Comparison of ENCODE assay signal across 8 mouse cellular contexts in the genomic region with DNA sequence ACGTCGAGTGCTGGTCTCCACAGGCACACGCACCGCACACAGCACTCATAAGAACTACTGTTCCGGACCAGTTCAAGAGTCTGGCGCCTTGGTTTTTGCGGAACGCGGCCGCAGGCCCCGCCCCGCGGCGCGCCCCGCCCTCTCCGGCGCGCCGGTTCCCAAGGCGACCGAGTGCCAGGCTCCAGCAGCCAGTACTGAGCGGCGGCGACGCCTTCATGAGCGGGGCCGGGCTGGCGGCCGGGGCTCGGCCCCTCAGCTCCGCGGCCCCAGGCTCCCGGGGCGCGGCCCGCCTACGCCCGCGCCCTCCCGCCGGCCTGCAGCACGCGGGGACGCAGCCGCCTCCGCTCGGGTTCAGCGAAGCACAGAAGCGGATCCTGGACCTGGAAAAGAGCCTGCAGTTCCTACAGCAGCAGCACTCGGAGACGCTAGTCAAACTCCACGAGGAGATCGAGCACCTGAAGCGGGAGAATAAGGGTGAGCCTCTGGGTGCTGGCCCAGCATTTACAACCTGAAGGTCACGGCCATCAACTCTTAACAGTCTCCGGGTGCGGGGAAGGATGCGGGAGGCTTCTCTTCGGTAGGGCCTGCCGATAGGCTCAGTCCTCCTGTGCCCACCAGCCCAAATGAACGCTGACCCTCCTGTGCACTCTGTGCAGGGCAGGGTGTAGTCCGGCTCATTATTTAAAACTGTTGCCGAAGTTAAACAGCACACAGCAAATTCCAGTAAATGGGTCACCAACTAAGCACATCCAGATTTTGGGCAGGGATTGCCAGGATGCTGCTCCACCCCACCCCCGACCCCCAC. TPM values are rescaled to one million over a fixed set of nuclear protein-coding genes. Genes with fewer than 3 reads are reported as not detected.
DNase-seq lines count a peak whose midpoint lies in the region; ATAC-seq lines count a peak whose summit lies in the region.

TSS of gene Ccdc74a (plus strand) at position 161 of the 805 bp plus-strand sequence.

- DNase-seq in 3T3-L1 (ENCODE audit: low read depth, low spot score): peak; percentile 80
- DNase-seq in adrenal gland, postnatal 14 days: peak; percentile 92
- DNase-seq in embryonic facial prominence, embryonic 10.5 days (ENCODE audit: low spot score): peak; percentile 90
- no peak for DNase-seq in gonadal fat pad, adult 2 months (ENCODE audit: low read depth)
- DNase-seq in left cerebral cortex, postnatal 4 days: peak; percentile 79
- peak; percentile 60 for DNase-seq in skeletal muscle tissue, adult 2 months (ENCODE audit: low read depth, low spot score)

- H3K9me3 ChIP-seq in embryonic facial prominence, embryonic 10.5 days: no peaks in the 10 kb centered on the region
- H3K9me3 ChIP-seq in intestine, embryonic 16.5 days (ENCODE audit: control insufficient read depth, low read length): no peaks in the 10 kb centered on the region
- no peaks in the 10 kb centered on the region for H3K9me3 ChIP-seq in midbrain, embryonic 12.5 days

- peak within 1 kb of the TSS; percentile 74 for H3K27ac ChIP-seq in embryonic facial prominence, embryonic 10.5 days (replicated peaks)
- peak within 1 kb of the TSS; percentile 59 for H3K27ac ChIP-seq in intestine, embryonic 16.5 days (ENCODE audit: low read length)
- H3K27ac ChIP-seq in midbrain, embryonic 12.5 days (replicated peaks): no peak within 1 kb of the TSS

- peak within 1 kb of the TSS; percentile 69 for H3K4me3 ChIP-seq in embryonic facial prominence, embryonic 10.5 days
- peak within 1 kb of the TSS; percentile 56 for H3K4me3 ChIP-seq in intestine, embryonic 16.5 days (ENCODE audit: low read length)
- H3K4me3 ChIP-seq in midbrain, embryonic 12.5 days: peak within 1 kb of the TSS; percentile 56

- H3K27me3 ChIP-seq in embryonic facial prominence, embryonic 10.5 days (replicated peaks; ENCODE audit: low read depth, poor library complexity, severe bottlenecking): 0 out of 2 replicates have a peak, but pooled peaks cover 3% of the 10 kb centered on the region
- H3K27me3 ChIP-seq in intestine, embryonic 16.5 days (replicated peaks; ENCODE audit: control insufficient read depth, insufficient read depth, low read length): no peaks in the 10 kb centered on the region
- H3K27me3 ChIP-seq in midbrain, embryonic 12.5 days: 0 out of 2 replicates have a peak, but pooled peaks cover 2% of the 10 kb centered on the region

- peak; percentile 98 for ATAC-seq in intestine, embryonic 16.5 days
- ATAC-seq in midbrain, embryonic 12.5 days (ENCODE audit: low FRiP score, low read depth): peak; percentile 96

- H3K4me1 ChIP-seq in embryonic facial prominence, embryonic 10.5 days: peaks cover 16% of the 10 kb centered on the region
- peaks cover 7% of the 10 kb centered on the region; the same call in 1 of the 2 replicates for H3K4me1 ChIP-seq in intestine, embryonic 16.5 days (ENCODE audit: control insufficient read depth, insufficient read depth, low read length)
- H3K4me1 ChIP-seq in midbrain, embryonic 12.5 days: peaks cover 15% of the 10 kb centered on the region

- intact Hi-C loops in left cerebral cortex, postnatal 4 days (cut with DNase I): no loop called here

- H3K4me2 ChIP-seq in intestine, embryonic 16.5 days (ENCODE audit: low read depth, low read length): peak within 1 kb of the TSS; percentile 89
- peak within 1 kb of the TSS; percentile 93 for H3K4me2 ChIP-seq in midbrain, embryonic 12.5 days (replicated peaks)

- WGBS in embryonic facial prominence, embryonic 10.5 days: 2% methylated on average over 65 of the region's 65 CpGs
- 2% methylated on average over 65 of the region's 65 CpGs for WGBS in intestine, embryonic 16.5 days
- 3% methylated on average over 61 of the region's 65 CpGs for WGBS in midbrain, embryonic 12.5 days

- peak within 1 kb of the TSS; percentile 69 for H3K9ac ChIP-seq in intestine, embryonic 16.5 days (ENCODE audit: low read depth, low read length)
- H3K9ac ChIP-seq in midbrain, embryonic 12.5 days (replicated peaks): peak within 1 kb of the TSS; percentile 75

- H3K36me3 ChIP-seq in embryonic facial prominence, embryonic 10.5 days (replicated peaks): peaks cover 68% of the 10 kb centered on the region
- peaks cover 13% of the 10 kb centered on the region for H3K36me3 ChIP-seq in intestine, embryonic 16.5 days (ENCODE audit: control insufficient read depth, insufficient read depth, low read length)
- peaks cover 39% of the 10 kb centered on the region for H3K36me3 ChIP-seq in midbrain, embryonic 12.5 days

RNA-seq across cellular contexts. Expression of gene Ccdc74a, which starts in this region (rescaled TPM):
- 2.0 and 3.8 TPM in 2 replicates for total RNA-seq in adrenal gland, postnatal 14 days (2021)
- 5.3 and 6.6 TPM in 2 replicates for polyA plus RNA-seq in embryonic facial prominence, embryonic 10.5 days (2016; fragmentation: Nextera tagmentation; extraction: Ambion mirVana)
- 15.7 and 23.9 TPM in 2 replicates for polyA plus RNA-seq in gonadal fat pad, adult 2 months (2012; rRNA removed)
- polyA plus RNA-seq in intestine, embryonic 16.5 days (2015; fragmentation: Nextera tagmentation; extraction: Ambion mirVana): 5.0 and 5.3 TPM in 2 replicates
- 10 to 100 TPM; 17.5 to 20.9 TPM for total RNA-seq in left cerebral cortex, postnatal 4 days (2021)
- polyA plus RNA-seq in midbrain, embryonic 12.5 days (2016; fragmentation: Nextera tagmentation; extraction: Ambion mirVana): 7.1 and 7.9 TPM in 2 replicates
